Mouse (Mus musculus) liver, embryonic 13.5 days (tissue): ENCODE data around the gene 1700010B08Rik. TPM values are rescaled to one million over a fixed set of nuclear protein-coding genes. Genes with fewer than 3 reads are reported as not detected.

Experiments used
- ATAC-seq: fragments of 200-750 bp; cut with Nextera tagmentation; 2 replicates; pipeline ENCODE4 v1.8.0; 2017; ENCODE audit warnings: low read depth, mild to moderate bottlenecking, moderate number of reproducible peaks, moderate library complexity
- DNase-seq: peaks from one replicate; pipeline ENCODE4 v3.0.0; 2022
- H3K27ac ChIP-seq: fragments of 300-500 bp; sonication (generic); 2 replicates; pipeline ENCODE4 v1.5.1; 2015; ENCODE audit warnings: moderate library complexity, mild to moderate bottlenecking, inconsistent platforms
- H3K27me3 ChIP-seq: fragments of 300-500 bp; sonication (generic); 2 replicates; pipeline ENCODE4 v1.6.1; 2015; ENCODE audit warnings: mild to moderate bottlenecking, inconsistent platforms
- H3K36me3 ChIP-seq: fragments of 300-500 bp; sonication (generic); 2 replicates; pipeline ENCODE4 v1.6.1; 2015; ENCODE audit warnings: mild to moderate bottlenecking, inconsistent platforms
- H3K4me1 ChIP-seq: fragments of 300-500 bp; sonication (generic); replicated peaks from 2 replicates; pipeline ENCODE4 v1.6.1; 2015; ENCODE audit warnings: inconsistent platforms
- H3K4me2 ChIP-seq: fragments of 300-500 bp; sonication (generic); 2 replicates; pipeline ENCODE4 v1.6.1; 2015; ENCODE audit warnings: inconsistent platforms, mild to moderate bottlenecking, moderate library complexity
- H3K4me3 ChIP-seq: fragments of 300-500 bp; sonication (generic); replicated peaks from 2 replicates; pipeline ENCODE4 v1.5.1; 2015; ENCODE audit warnings: mild to moderate bottlenecking, inconsistent platforms
- H3K9ac ChIP-seq: fragments of 300-500 bp; sonication (generic); 2 replicates; pipeline ENCODE4 v1.6.1; 2015; ENCODE audit warnings: mild to moderate bottlenecking, inconsistent platforms
- H3K9me3 ChIP-seq: fragments of 300-500 bp; sonication (generic); replicated peaks from 2 replicates; pipeline ENCODE4 v1.6.1; 2016; ENCODE audit warnings: inconsistent platforms
- WGBS: fragments of 180-500 bp; shearing (Covaris S2); methylation state at CpG from one replicate; pipeline ENCODE4 v1.1.7; 2015; ENCODE audit not compliant: insufficient replicate concordance; 5-methylcytosine and 5-hydroxymethylcytosine counted together
- polyA plus RNA-seq: library from polyadenylated mRNA; unstranded; fragments of >200 nt; fragmentation: Nextera tagmentation; extraction: Ambion mirVana; gene quantifications from 2 replicates; pipeline ENCODE4 v1.2.1, GENCODE M21; 2015

Gene 1700010B08Rik
- polyA plus RNA-seq, 1 experiment from 2014 or later = not detected

DNA sequence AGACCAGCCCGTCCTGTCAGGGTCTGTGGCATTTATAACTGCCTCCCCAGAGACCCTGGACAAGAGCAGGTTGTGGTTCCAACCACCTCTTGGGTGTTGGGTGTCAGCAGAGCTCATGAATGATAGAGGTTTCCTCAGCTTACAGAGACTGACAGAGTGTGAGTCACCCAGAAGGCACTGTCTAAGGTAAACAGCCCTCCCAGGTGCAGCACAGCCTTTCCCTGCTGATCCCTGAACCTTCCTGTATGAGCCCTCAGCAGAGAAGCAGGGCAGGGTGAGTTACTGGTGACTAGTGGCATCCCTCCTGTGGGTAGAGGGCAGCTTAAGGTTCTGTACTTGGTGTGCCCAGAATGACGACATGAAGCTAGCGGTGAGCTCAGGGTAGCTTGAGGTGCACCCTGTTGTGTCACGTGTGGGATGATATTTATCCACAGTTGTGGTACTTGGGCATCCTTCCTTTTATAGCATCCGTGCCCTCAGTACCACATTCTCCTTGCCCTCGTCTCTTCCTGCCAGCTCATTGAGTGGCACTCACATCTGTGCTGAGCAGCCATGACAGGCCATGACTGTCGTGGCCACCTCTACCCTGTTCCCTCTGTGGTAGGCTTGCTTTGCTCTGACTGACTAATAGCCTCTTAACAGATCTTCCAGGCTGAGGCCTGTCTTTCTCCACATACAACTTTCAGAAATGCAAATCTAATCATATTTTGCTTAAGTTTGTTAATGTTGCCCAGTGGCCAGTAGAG lies 25.0 kb downstream of the 1700010B08Rik start:
- no peak overlapping the region for H3K4me3 ChIP-seq
- 75% methylated on average over 7 of the region's 7 CpGs for WGBS
- H3K27me3 ChIP-seq = no peaks in the 10 kb centered on the region
- DNase-seq = no peak
- ATAC-seq = peak; percentile 38; the same call in 1 of the 2 replicates
- H3K4me1 ChIP-seq = peaks cover 62% of the 10 kb centered on the region
- no peaks in the 10 kb centered on the region for H3K9me3 ChIP-seq
- H3K27ac ChIP-seq = no peak overlapping the region; the same call in 1 of the 2 replicates
- no peak overlapping the region for H3K9ac ChIP-seq
- no peaks in the 10 kb centered on the region for H3K36me3 ChIP-seq
- no peak overlapping the region for H3K4me2 ChIP-seq

DNA sequence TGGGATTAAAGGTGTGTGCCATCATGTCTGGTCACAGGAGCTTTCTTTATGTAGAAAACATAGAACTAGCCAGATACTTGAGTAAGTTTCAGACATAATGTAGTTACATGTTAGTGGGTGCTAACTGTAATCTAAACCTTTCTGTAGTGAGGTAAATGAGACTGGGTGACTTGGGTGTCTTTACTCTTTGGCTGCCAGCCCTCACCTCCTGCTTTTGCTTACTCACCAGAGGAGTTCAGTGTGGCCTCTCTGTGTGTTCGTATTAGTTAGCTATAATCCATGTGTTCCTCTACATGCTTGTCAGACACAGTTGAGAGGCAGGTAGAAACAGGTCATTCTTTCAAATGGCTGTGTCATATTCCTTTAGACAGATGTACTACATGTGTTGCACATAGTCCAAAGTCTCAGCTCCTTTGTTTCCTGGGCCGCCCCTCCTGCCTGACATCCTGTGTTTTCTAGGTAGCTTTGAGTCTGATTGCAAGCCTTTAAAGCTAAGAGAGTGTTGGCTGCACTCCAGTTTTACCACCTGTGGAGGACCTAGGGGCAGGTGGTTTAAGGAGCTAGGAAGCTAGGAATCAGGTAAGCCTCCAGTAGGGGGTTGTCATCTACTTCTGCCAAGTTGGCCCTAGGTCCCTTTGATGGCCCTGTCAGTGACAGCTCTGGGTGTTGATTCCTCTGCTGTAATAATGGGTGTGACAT lies 29.9 kb downstream of the 1700010B08Rik start:
- no peaks in the 10 kb centered on the region for H3K36me3 ChIP-seq
- no peaks in the 10 kb centered on the region for H3K27me3 ChIP-seq
- no peaks in the 10 kb centered on the region for H3K9me3 ChIP-seq
- H3K9ac ChIP-seq = no peak overlapping the region
- no peak for ATAC-seq
- no peak for DNase-seq
- 75% methylated on average over 2 of the region's 2 CpGs for WGBS
- no peak overlapping the region for H3K27ac ChIP-seq
- H3K4me2 ChIP-seq = no peak overlapping the region
- H3K4me3 ChIP-seq = no peak overlapping the region
- peaks cover 33% of the 10 kb centered on the region for H3K4me1 ChIP-seq

DNA sequence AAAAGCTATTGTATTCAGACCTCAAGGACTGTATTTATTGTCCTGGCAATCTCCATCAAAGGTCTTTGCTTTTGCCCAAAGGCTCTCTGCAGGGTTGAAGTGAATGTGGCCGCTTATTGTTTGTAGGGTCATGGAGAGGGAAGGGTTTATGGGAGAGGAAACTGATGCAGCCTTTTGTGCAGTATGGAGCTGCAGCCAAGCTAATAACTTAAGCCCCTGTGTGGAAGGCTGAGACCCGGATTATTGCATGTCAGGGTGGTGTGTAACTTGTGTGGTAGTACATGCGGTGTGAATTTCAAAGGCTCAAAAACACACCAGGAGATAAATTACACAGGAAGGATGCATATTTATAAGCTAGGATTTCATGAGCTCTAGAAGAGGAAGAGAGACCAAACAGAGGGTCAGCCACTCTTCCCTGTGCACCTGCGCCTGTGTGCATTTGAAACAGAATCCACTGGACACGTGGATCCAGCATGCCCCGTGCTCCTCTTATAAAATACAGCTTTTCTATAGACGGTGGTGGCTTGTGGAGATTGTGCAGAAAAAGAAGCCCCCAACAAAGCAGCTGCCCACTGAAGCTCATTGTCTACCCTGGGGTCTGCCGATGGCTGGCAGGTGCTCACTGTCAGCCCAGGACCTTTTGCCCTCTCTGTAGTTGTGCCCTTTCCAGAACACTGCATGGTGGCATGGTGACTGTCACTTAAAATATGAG lies 36.4 kb downstream of the 1700010B08Rik start:
- no peak overlapping the region for H3K27ac ChIP-seq
- no peaks in the 10 kb centered on the region for H3K9me3 ChIP-seq
- H3K9ac ChIP-seq = no peak overlapping the region
- no peaks in the 10 kb centered on the region for H3K36me3 ChIP-seq
- ATAC-seq (no peak), DNase-seq (no peak)
- H3K4me1 ChIP-seq = peaks cover 12% of the 10 kb centered on the region
- H3K27me3 ChIP-seq = no peaks in the 10 kb centered on the region
- H3K4me3 ChIP-seq = no peak overlapping the region
- WGBS = 74% methylated on average over 8 of the region's 8 CpGs
- no peak overlapping the region for H3K4me2 ChIP-seq

DNA sequence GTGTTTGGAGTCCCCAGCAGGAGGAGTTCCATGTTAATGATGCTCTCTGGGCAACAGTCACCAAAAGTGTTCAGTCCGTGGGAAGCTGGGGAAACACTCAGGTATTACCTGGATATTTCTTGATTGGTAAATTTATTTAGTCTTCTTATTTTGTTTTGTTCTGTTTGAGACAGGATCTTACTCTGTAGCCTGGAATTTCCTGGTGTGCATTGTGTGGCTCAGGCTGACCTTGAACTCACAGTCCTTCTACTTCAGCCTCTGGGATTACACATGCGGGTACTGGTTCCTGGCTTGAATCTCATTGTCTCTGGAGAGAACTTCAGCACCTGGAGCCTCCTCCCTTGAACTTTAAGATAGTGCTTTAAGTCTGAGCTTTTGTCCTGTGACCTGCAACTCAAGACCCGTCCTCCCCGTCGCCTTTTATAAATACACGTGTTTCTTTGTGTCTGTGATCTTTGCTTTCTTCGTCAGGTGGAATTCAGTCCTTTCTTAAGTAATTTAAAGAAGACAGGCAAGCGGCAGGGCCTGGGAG lies 38.5 kb downstream of the 1700010B08Rik start:
- Histone ChIP-seq H3K27me3 (no peaks in the 10 kb centered on the region), H3K4me2 (no peak overlapping the region), H3K4me3 (no peak overlapping the region), H3K9me3 (no peaks in the 10 kb centered on the region), H3K4me1 (peaks cover 17% of the 10 kb centered on the region), H3K27ac (no peak overlapping the region), H3K36me3 (0 out of 2 replicates have a peak, but pooled peaks cover under 1% of the 10 kb centered on the region), H3K9ac (no peak overlapping the region)
- 78% methylated on average over 8 of the region's 8 CpGs for WGBS
- DNase-seq = no peak
- ATAC-seq = no peak

DNA sequence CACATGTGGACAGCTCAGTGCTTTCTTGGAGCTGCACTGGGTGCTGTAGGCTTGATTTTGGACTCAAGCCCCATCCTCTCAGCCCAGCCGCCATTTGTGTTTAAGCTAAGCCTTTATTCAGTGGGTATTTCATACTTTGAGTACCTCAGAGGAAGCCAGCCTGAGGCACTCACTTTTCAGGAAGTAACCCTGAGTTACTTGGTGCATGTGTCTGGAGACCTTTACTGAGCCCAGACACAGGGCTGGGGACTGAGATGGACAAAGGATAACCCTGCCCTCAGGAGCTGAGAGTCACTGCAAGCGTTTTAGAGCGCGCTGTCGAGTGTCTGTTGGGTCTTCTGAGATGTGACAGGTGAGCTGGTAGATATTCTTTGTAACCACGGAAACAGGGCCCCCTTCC lies 41.4 kb downstream of the 1700010B08Rik start:
- DNase-seq = no peak
- 66% methylated on average over 6 of the region's 6 CpGs for WGBS
- H3K9ac ChIP-seq = no peak overlapping the region

DNA sequence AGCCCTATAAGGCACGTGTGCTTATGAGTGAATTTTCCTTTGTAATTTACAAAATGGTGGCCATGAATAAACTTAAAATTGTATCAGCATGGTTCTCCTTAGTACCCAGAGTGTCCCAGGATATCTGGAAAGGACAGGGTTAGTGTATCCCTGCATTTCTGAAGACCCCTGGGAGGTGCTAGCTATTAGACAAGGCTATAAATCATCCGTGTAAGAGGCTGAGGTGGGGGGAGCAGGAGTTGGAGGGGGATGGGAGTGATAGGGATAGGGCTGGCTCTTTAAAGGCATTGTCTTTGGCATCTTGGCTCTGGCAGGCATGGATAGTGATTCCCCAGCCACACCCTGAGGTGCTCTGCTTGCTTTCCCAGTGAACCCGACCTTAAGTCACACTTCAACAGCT lies 45.4 kb downstream of the 1700010B08Rik start:
- peaks cover 10% of the 10 kb centered on the region for H3K36me3 ChIP-seq
- peaks cover 25% of the 10 kb centered on the region for H3K4me1 ChIP-seq
- H3K27me3 ChIP-seq = no peaks in the 10 kb centered on the region
- no peaks in the 10 kb centered on the region for H3K9me3 ChIP-seq
- no peak for DNase-seq
- no peak overlapping the region for H3K9ac ChIP-seq
- H3K4me2 ChIP-seq = no peak overlapping the region
- no peak overlapping the region for H3K27ac ChIP-seq
- WGBS = 57% methylated on average over 3 of the region's 3 CpGs
- no peak for ATAC-seq
- H3K4me3 ChIP-seq = no peak overlapping the region

More for the DNA sequence above, 41.4 kb downstream of the 1700010B08Rik start:
- ATAC-seq = no peak
- H3K4me2 ChIP-seq = no peak overlapping the region
- H3K27ac ChIP-seq = no peak overlapping the region
- H3K36me3 ChIP-seq = 0 out of 2 replicates have a peak, but pooled peaks cover 6% of the 10 kb centered on the region
- no peak overlapping the region for H3K4me3 ChIP-seq
- no peaks in the 10 kb centered on the region for H3K27me3 ChIP-seq
- no peaks in the 10 kb centered on the region for H3K9me3 ChIP-seq
- peaks cover 17% of the 10 kb centered on the region for H3K4me1 ChIP-seq

DNA sequence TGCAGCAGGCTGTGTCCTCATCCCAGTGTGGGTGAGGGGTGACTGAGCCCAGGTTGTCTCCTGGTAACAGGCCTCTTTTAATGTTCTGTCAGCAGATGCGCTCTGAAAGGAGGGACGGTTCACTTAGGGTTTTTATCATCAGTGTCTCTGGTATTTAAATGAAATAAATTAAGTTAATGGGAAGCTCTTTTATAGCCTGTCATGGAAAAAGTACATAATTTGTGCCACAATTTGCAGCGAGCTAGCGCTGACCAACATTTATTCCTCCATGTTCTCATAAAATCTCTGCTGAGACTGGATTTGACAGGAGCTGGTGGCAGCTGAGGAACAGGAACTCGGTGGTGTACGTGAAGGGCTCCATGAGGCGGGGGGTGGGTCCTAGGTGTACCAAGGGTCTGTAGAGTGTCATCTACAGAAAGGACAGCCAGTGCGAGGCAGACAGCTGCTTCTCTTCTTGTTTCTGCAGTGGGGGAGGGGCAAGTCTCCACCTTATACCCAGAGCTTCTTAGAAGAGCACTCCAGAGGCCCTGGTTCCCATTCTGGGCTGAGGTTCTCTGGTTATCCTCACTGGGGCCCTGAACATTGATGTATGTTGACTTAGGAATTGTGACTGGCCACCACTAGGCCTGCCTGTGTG lies 48.9 kb downstream of the 1700010B08Rik start:
- Histone ChIP-seq H3K4me2 (no peak overlapping the region), H3K9me3 (no peaks in the 10 kb centered on the region), H3K9ac (no peak overlapping the region), H3K4me1 (peaks cover 23% of the 10 kb centered on the region), H3K27ac (no peak overlapping the region), H3K4me3 (no peak overlapping the region), H3K36me3 (peaks cover 6% of the 10 kb centered on the region), H3K27me3 (no peaks in the 10 kb centered on the region)
- DNase-seq = no peak
- peak; percentile 22; the same call in 1 of the 2 replicates for ATAC-seq
- WGBS = 72% methylated on average over 8 of the region's 8 CpGs

DNA sequence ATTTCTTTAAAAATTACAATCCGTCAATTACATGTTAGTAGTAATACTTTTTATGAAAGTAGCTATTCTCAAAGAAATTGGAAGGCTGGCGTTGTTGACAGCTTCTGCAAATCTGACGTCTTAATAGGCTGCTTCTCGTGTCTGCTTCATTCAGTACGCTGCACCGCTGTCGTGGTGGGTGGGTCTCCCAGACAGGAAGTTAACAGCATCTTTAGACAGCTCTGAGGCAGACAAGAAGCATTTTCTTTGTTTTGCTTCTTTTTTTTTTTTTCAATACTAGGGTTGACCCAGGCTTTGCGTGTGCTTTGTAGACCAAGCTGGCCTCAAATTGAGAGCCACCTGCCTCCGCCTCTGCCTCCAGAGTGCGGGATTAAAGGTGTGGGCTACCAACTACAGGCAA lies 50.0 kb downstream of the 1700010B08Rik start:
- Histone ChIP-seq H3K4me2 (no peak overlapping the region), H3K27ac (no peak overlapping the region), H3K9ac (no peak overlapping the region), H3K4me3 (no peak overlapping the region), H3K36me3 (peaks cover 4% of the 10 kb centered on the region), H3K9me3 (no peaks in the 10 kb centered on the region), H3K4me1 (peaks cover 23% of the 10 kb centered on the region), H3K27me3 (no peaks in the 10 kb centered on the region)
- DNase-seq = no peak
- no peak for ATAC-seq
- 42% methylated on average over 10 of the region's 10 CpGs for WGBS

DNA sequence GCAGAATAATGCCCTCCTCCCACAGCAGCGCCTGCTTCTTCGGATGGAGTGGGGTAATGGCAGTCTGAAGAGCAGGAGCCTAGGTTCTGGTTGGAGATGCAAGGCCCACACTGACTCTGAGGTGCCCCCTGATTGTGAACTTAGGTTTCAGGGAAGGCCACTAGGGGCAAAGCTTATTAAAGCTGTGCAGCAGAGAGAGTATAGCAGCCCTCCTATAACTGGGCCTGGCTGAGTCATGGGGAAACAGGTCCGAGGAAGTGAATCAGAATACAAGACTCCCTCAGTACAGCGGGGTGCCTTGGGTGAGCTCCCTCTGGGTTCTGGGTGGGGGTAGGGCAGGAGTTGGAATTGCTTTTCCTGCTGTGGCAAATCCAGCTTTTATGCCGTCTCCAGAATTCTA lies 51.4 kb downstream of the 1700010B08Rik start:
- Histone ChIP-seq H3K27ac (no peak overlapping the region), H3K27me3 (no peaks in the 10 kb centered on the region), H3K9me3 (no peaks in the 10 kb centered on the region), H3K4me2 (no peak overlapping the region), H3K9ac (no peak overlapping the region), H3K4me1 (peaks cover 28% of the 10 kb centered on the region), H3K36me3 (peaks cover 7% of the 10 kb centered on the region), H3K4me3 (no peak overlapping the region)
- DNase-seq (no peak), ATAC-seq (no peak)
- 81% methylated on average over 5 of the region's 5 CpGs for WGBS
